Mouse (Mus musculus) lung, embryonic 14.5 days (tissue): ENCODE results near the gene Itga9. TPM values are rescaled to one million over a fixed set of nuclear protein-coding genes. Genes with fewer than 3 reads are reported as not detected.
A peak's percentile ranks its signal among the peaks of the same experiment; 100 is the strongest.

Source experiments
- ATAC-seq: fragments of 200-750 bp; cut with Nextera tagmentation; 2 replicates; pipeline ENCODE4 v1.8.0; 2017; ENCODE audit warnings: mild to moderate bottlenecking, moderate TSS enrichment, moderate library complexity; ENCODE audit not compliant: insufficient read depth
- DNase-seq: peaks from one replicate; pipeline ENCODE4 v3.0.0-alpha.2; 2015
- H3K27ac ChIP-seq: fragments of 300-500 bp; sonication (generic); 2 replicates; pipeline ENCODE4 v1.5.1; 2014; ENCODE audit warnings: low read depth, mild to moderate bottlenecking, moderate library complexity
- H3K27me3 ChIP-seq: fragments of 300-500 bp; sonication (generic); 2 replicates; pipeline ENCODE4 v1.6.1; 2014; ENCODE audit warnings: low read length, control low read depth; ENCODE audit not compliant: insufficient read depth
- H3K36me3 ChIP-seq: fragments of 300-500 bp; sonication (generic); 2 replicates; pipeline ENCODE4 v1.6.1; 2014; ENCODE audit warnings: control low read depth; ENCODE audit not compliant: insufficient read depth
- H3K4me1 ChIP-seq: fragments of 300-500 bp; sonication (generic); 2 replicates; pipeline ENCODE4 v1.6.1; 2014; ENCODE audit warnings: antibody characterized with exemption, control low read depth; ENCODE audit not compliant: insufficient read depth
- H3K4me2 ChIP-seq: fragments of 300-500 bp; sonication (generic); 2 replicates; pipeline ENCODE4 v1.6.1; 2014; ENCODE audit warnings: mild to moderate bottlenecking
- H3K4me3 ChIP-seq: fragments of 300-500 bp; sonication (generic); 2 replicates; pipeline ENCODE4 v1.5.1; 2014; ENCODE audit warnings: low read depth, low read length
- H3K9ac ChIP-seq: fragments of 300-500 bp; sonication (generic); 2 replicates; pipeline ENCODE4 v1.6.1; 2014
- H3K9me3 ChIP-seq: fragments of 300-500 bp; sonication (generic); 2 replicates; pipeline ENCODE4 v1.6.1; 2016; ENCODE audit warnings: low read depth, low read length, control low read depth
- CTCF ChIP-seq: IDR thresholded peaks from 2 replicates; pipeline ENCODE4 v1.5.1; 2016; ENCODE audit warnings: antibody characterized with exemption, low read depth
- WGBS: fragments of 180-500 bp; shearing (Covaris S2); extraction: QIAGEN DNeasy Blood & Tissue Kit; methylation state at CpG from one replicate; pipeline ENCODE4 v1.1.7; 2014; 5-methylcytosine and 5-hydroxymethylcytosine counted together
- polyA plus RNA-seq: library from polyadenylated mRNA; unstranded; fragments of >200 nt; fragmentation: Nextera tagmentation; extraction: Ambion mirVana; gene quantifications from 2 replicates; pipeline ENCODE4 v1.2.1, GENCODE M21; 2014

Gene Itga9
- polyA plus RNA-seq, 1 experiment from 2014 or later = 28.7 TPM

DNA sequence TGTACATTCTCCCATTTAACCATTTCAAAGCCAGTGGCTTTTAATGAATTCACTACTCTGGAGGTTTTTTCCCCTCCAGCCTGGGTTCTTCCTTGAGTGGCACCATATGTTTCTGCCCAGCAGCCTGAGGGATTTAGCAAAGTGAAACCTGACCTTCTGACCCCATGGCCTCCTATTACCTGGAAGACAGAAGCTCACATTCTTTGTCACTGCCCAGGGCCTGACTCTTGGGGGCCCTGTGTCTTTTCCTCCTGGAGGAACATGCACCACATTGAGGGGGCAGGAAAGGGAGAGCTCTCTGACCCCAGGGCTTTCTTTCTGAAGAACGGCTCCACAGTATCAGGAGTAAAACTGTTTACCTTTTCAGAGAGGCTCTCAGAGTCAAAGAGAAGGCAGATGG is 46.9 kb downstream of the Itga9 start:
- no peak overlapping the region for H3K4me2 ChIP-seq
- no peak overlapping the region for H3K4me3 ChIP-seq
- WGBS = 32% methylated on average over 1 of the region's 1 CpGs
- no peaks in the 10 kb centered on the region for H3K4me1 ChIP-seq
- ATAC-seq (no peak), DNase-seq (no peak)
- no peaks in the 10 kb centered on the region for H3K27me3 ChIP-seq
- H3K9ac ChIP-seq = no peak overlapping the region
- H3K27ac ChIP-seq = peak overlapping the region; percentile 12; the same call in 1 of the 2 replicates
- no peak for TF ChIP-seq CTCF
- H3K36me3 ChIP-seq = peaks cover 11% of the 10 kb centered on the region; the same call in 1 of the 2 replicates
- H3K9me3 ChIP-seq = no peaks in the 10 kb centered on the region

- Histone ChIP-seq H3K27ac (no peak overlapping the region; the same call in 1 of the 2 replicates), H3K4me1 (no peaks in the 10 kb centered on the region), H3K9me3 (no peaks in the 10 kb centered on the region), H3K36me3 (peaks cover 13% of the 10 kb centered on the region; the same call in 1 of the 2 replicates), H3K9ac (no peak overlapping the region), H3K27me3 (no peaks in the 10 kb centered on the region), H3K4me2 (no peak overlapping the region), H3K4me3 (no peak overlapping the region)
- no peak for TF ChIP-seq CTCF
- peak; percentile 43 for DNase-seq
- peak; percentile 48; the same call in 1 of the 2 replicates for ATAC-seq
- WGBS = 17% methylated on average over 6 of the region's 6 CpGs
Observed at GRCm38 (mm10) chr9:118654969-118655368, 48.5 kb downstream of the Itga9 start.

GRCm38 (mm10) chr9:118655726-118656125 is 49.2 kb downstream of the Itga9 start:
- Histone ChIP-seq H3K9me3 (no peaks in the 10 kb centered on the region), H3K4me2 (no peak overlapping the region), H3K27ac (no peak overlapping the region), H3K4me3 (no peak overlapping the region), H3K9ac (no peak overlapping the region), H3K4me1 (no peaks in the 10 kb centered on the region), H3K27me3 (no peaks in the 10 kb centered on the region), H3K36me3 (peaks cover 13% of the 10 kb centered on the region; the same call in 1 of the 2 replicates)
- TF ChIP-seq CTCF = no peak
- ATAC-seq (no peak), DNase-seq (no peak)
- WGBS = 69% methylated on average over 3 of the region's 3 CpGs

GRCm38 (mm10) chr9:118658159-118658558 is 51.7 kb downstream of the Itga9 start:
- Histone ChIP-seq H3K36me3 (peaks cover 27% of the 10 kb centered on the region; the same call in 1 of the 2 replicates), H3K4me2 (no peak overlapping the region), H3K27ac (no peak overlapping the region), H3K9me3 (no peaks in the 10 kb centered on the region), H3K9ac (no peak overlapping the region), H3K27me3 (no peaks in the 10 kb centered on the region), H3K4me1 (no peaks in the 10 kb centered on the region), H3K4me3 (no peak overlapping the region)
- ATAC-seq = no peak
- 87% methylated on average over 7 of the region's 7 CpGs for WGBS
- no peak for DNase-seq
- TF ChIP-seq CTCF = no peak

- Histone ChIP-seq H3K27ac (no peak overlapping the region), H3K36me3 (peaks cover 30% of the 10 kb centered on the region), H3K27me3 (no peaks in the 10 kb centered on the region), H3K4me1 (no peaks in the 10 kb centered on the region), H3K4me2 (no peak overlapping the region), H3K4me3 (no peak overlapping the region), H3K9ac (no peak overlapping the region), H3K9me3 (no peaks in the 10 kb centered on the region)
- 62% methylated on average over 5 of the region's 5 CpGs for WGBS
- no peak for TF ChIP-seq CTCF
- no peak for ATAC-seq
- DNase-seq = no peak
Observed at GRCm38 (mm10) chr9:118659809-118660208, 53.3 kb downstream of the Itga9 start.

- Histone ChIP-seq H3K9ac (no peak overlapping the region), H3K4me3 (no peak overlapping the region), H3K27ac (no peak overlapping the region), H3K27me3 (no peaks in the 10 kb centered on the region), H3K4me2 (no peak overlapping the region), H3K9me3 (no peaks in the 10 kb centered on the region), H3K4me1 (no peaks in the 10 kb centered on the region), H3K36me3 (peaks cover 32% of the 10 kb centered on the region)
- ATAC-seq (peak; percentile 41; the same call in 1 of the 2 replicates), DNase-seq (peak; percentile 21)
- 49% methylated on average over 7 of the region's 7 CpGs for WGBS
- TF ChIP-seq CTCF = no peak
Observed at GRCm38 (mm10) chr9:118660259-118660658, 53.8 kb downstream of the Itga9 start.

GRCm38 (mm10) chr9:118662026-118662425 is 55.5 kb downstream of the Itga9 start:
- DNase-seq (no peak), ATAC-seq (no peak)
- Histone ChIP-seq H3K27ac (no peak overlapping the region), H3K9ac (no peak overlapping the region), H3K9me3 (no peaks in the 10 kb centered on the region), H3K36me3 (peaks cover 40% of the 10 kb centered on the region), H3K4me3 (no peak overlapping the region), H3K4me1 (no peaks in the 10 kb centered on the region), H3K4me2 (no peak overlapping the region), H3K27me3 (no peaks in the 10 kb centered on the region)
- TF ChIP-seq CTCF = no peak
- WGBS = 72% methylated on average over 8 of the region's 8 CpGs

GRCm38 (mm10) chr9:118662476-118662875 is 56.0 kb downstream of the Itga9 start:
- no peaks in the 10 kb centered on the region for H3K27me3 ChIP-seq
- DNase-seq (no peak), ATAC-seq (no peak)
- H3K27ac ChIP-seq = no peak overlapping the region
- peaks cover 41% of the 10 kb centered on the region for H3K36me3 ChIP-seq
- H3K4me3 ChIP-seq = no peak overlapping the region
- no peak overlapping the region for H3K9ac ChIP-seq
- WGBS = 89% methylated on average over 10 of the region's 10 CpGs
- no peaks in the 10 kb centered on the region for H3K9me3 ChIP-seq
- no peak overlapping the region for H3K4me2 ChIP-seq
- H3K4me1 ChIP-seq = no peaks in the 10 kb centered on the region
- TF ChIP-seq CTCF = no peak
